Mouse (Mus musculus): ENCODE results near the gene Tas2r105.

- TF ChIP-seq CTCF (IDR thresholded peaks at IDR 0.05; ENCODE audit: extremely low read depth, insufficient read depth, insufficient read length, insufficient replicate concordance) (no peak), POLR2A (IDR thresholded peaks at IDR 0.05; ENCODE audit: low read depth, low read length) (no peak)
Observed at GRCm38 (mm10) chr6:131712803-131713202, 25.5 kb upstream of the Tas2r105 start.
